Mouse (Mus musculus): ENCODE results near the gene Myo9b. TPM values are rescaled to one million over a fixed set of nuclear protein-coding genes. Genes with fewer than 3 reads are reported as not detected.

Myo9b gene
- polyA plus RNA-seq, 1 experiment from 2014 or later = 71.2 TPM

DNA sequence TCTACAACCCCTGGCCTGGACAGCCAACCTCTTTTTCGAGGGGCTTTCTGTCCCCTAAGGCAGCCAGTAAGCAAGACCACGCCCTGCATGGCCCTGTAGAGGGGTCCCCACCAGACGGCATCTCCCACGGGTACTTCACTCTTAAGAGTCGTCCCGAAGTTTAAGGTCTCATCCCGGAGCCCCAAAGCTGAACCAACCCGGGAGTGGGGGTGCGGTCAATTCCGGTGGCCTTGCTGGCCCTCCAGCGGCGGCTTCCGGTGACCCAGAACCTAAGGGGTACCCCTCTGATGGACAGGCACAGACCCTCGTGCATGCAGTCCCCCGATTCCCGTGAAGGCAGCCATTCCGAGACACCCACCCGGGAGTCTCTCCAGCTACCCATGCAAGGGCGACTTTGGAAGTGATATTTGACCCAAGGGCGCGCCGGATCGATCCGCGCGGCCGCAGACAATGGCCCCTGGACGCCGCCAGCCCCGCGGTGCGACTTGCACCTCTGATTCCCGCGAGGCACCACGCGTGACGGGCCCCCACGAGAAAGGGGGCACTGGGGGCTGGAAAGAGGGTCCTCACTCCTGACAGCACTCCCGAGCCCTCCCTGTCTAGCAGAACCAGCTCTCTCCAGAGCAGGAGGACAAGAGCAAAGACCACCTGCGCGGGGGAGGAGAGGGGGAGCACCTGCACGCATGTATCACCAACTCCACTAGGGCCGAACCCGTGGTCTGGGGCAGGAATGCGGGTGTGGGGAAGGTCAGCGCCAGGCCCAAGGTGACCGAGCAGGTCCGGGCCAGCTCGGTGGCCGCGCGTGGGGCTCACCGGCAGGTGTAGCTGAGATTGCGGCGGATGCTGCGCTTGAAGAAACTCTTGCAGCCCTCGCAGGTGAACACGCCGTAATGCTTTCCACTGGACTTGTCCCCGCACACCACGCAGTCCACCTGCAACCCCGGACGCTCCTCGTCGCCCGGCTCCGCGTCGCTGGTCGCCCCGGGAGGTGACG lies 108.0 kb downstream of the Myo9b start:
- POLR2A ChIA-PET = interaction anchor here (1.0 to 2.7 kb wide), 4 partner anchors 9 to 25 kb away, joined by 3 to 16 read pairs (median 8); partner anchors contain the start of genes Babam1 and Ocel1
- in situ Hi-C loops (cut with MboI; ENCODE audit: low pct_unique_long_range_greater_than_20kb) = no loop called here
- ATAC-seq = no peak
- TF ChIP-seq CTCF (IDR thresholded peaks at IDR 0.05) = no peak
- DNase-seq (ENCODE audit: low read depth, low spot score) = no peak
- no peaks in the 10 kb centered on the region for H3K27me3 ChIP-seq
- CTCF ChIA-PET = interaction anchor here (1.8 to 3.0 kb wide), 2 partner anchors 9 to 25 kb away, joined by 3 to 12 read pairs; partner anchors contain the start of genes Ankle1 and Ocel1

DNA sequence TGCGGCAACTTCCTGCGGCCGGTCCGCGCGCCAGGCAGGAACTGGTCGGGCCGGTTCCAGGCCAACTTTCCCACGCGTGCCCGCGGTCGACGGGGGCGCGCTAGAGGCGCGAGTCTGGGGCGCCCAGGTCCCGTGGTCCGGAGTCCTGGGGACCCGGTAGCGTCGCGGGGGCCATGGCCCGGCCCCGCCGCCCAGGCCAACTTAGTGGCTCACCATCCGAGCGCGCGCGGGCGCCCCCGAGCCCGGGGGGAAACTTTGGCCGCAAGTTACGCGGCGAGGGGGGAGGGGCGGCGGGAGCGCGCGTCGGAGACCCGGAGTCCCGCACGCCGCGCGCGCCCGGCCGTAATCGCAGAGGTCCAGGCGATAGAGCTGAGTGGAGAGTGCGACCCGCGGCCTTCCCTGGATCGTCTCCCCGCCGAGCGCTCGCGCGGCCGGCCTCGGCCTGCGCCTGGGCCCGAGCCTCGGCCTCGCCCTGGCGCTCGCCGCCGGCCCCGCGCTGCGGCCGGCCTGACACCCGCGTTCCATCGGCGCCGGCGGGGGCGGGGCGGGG lies 109.0 kb downstream of the Myo9b start, which contains the start of gene Nr2f6:
TSS of gene Nr2f6 (minus strand) at position 540 of the 550 bp plus-strand sequence.
- DNase-seq (ENCODE audit: low read depth, low spot score) (no peak), ATAC-seq (no peak)
- no peak for TF ChIP-seq CTCF (IDR thresholded peaks at IDR 0.05)
- ChIA-PET CTCF (interaction anchor here (3.0 kb wide), 1 partner anchor 10 kb away, joined by 12 read pairs; the partner anchor contains the start of gene Ocel1), POLR2A (interaction anchor here (0.6 to 2.4 kb wide), 3 partner anchors 10 to 105 kb away, joined by 4 to 16 read pairs (median 8); partner anchors contain the start of genes Babam1 and Ocel1)
- no peaks in the 10 kb centered on the region for H3K27me3 ChIP-seq
- in situ Hi-C loops (cut with MboI; ENCODE audit: low pct_unique_long_range_greater_than_20kb) = no loop called here

DNA sequence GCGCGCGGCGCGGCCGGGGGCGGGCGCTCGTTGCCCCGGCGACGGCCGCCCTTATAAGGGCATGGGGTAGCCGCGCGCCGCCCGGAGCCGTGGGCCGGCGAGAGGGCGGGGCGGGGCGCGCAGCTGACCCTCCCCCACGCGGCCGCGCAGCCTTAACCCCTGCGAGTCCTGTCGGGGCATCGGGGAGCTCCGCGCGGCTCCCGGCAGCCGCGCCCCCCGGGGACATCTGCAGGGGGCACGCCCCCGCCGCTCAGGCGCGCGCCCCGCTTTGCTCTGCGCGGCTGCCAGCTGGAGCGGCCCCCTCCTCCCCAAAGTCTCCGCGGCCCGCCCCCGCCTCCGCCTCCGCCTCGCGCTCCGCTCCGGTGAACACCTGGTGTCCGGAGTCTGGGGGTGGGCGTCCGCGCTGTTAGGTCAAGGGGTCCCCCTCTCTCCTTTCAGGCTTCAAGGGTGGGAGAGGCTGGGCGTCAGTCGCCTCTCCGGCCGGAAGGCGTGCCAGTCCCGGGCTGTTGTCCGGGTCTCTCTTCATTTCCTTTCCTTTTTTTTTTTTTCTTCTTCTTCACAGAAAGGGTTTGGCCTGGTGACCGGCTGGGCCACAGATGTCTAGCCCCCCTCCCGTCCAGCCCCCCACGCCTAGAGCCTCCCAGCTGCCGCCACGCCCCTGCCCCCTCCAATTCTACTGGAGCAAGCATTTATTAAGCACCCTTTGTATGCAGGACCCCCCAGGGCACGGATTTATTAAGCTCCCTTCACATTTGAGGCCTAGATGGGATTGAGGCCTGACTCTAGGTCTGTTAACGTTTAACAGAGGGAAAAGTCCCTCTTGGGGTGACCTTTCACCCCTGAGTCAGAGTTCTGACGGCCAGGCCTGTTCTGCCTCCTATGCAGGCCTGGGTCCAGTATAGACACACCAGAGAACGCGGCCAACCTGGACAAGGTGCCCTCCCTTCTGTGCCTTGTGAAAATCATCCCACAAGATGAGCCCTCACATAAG lies 109.8 kb downstream of the Myo9b start:
- no peak for TF ChIP-seq CTCF (IDR thresholded peaks at IDR 0.05)
- DNase-seq (ENCODE audit: low read depth, low spot score) = peak; percentile 68
- ChIA-PET CTCF (interaction anchor here (3.0 kb wide), 1 partner anchor 10 kb away, joined by 12 read pairs; the partner anchor contains the start of gene Ocel1), POLR2A (interaction anchor here (0.6 to 2.4 kb wide), 5 partner anchors 10 to 773 kb away, joined by 3 to 16 read pairs (median 4); partner anchors contain the start of genes Babam1 and Ocel1)
- in situ Hi-C loops (cut with MboI; ENCODE audit: low pct_unique_long_range_greater_than_20kb) = no loop called here
- ATAC-seq = peak; percentile 75
- H3K27me3 ChIP-seq = no peaks in the 10 kb centered on the region

DNA sequence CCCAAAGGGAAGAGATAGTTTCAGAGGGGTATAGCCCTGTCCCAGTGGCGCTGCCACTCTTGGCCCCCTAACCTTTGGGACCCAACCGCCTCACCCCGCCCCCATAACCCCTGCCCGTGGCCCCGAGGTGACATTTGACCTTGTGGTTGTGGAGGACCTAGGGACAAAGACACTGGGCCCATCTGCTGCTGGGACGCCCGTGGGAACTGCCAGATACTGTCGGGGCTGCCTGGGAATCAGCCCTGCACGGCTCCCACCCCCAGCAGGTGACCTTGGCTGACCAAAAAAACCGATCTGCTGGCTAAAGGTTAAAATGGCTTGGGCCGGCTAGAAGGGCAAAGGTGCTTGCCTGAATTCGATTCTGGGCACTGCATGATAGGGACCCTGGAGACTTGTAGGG lies 110.9 kb downstream of the Myo9b start:
- TF ChIP-seq CTCF (IDR thresholded peaks at IDR 0.05) = no peak
- H3K27me3 ChIP-seq = no peaks in the 10 kb centered on the region
- POLR2A ChIA-PET = no interaction called here
- no peak for DNase-seq (ENCODE audit: low read depth, low spot score)
- in situ Hi-C loops (cut with MboI; ENCODE audit: low pct_unique_long_range_greater_than_20kb) = no loop called here
- CTCF ChIA-PET = no interaction called here
- ATAC-seq = no peak

DNA sequence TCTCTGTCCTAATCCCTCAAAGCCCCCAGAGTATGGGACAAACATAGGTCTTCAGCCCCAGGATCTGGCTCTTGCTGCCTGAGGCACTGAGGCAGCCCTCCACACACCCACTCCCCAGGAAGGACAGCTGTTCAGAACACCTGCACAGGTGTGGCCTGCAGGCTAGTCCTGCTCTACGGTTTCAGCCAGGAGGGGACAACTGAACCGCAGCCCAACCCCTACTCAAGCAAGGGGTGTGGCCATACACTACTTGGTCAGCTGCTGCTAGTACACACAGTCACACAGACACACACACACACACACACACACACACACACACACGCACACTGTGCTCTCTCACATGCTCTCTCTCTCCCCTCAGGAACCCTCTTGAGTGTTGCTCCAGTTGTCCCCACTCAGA lies 111.3 kb downstream of the Myo9b start:
- no peak for TF ChIP-seq CTCF (IDR thresholded peaks at IDR 0.05)
- in situ Hi-C loops (cut with MboI; ENCODE audit: low pct_unique_long_range_greater_than_20kb) = no loop called here
- no peaks in the 10 kb centered on the region for H3K27me3 ChIP-seq
- ChIA-PET CTCF (no interaction called here), POLR2A (no interaction called here)
- DNase-seq (ENCODE audit: low read depth, low spot score) (no peak), ATAC-seq (no peak)

DNA sequence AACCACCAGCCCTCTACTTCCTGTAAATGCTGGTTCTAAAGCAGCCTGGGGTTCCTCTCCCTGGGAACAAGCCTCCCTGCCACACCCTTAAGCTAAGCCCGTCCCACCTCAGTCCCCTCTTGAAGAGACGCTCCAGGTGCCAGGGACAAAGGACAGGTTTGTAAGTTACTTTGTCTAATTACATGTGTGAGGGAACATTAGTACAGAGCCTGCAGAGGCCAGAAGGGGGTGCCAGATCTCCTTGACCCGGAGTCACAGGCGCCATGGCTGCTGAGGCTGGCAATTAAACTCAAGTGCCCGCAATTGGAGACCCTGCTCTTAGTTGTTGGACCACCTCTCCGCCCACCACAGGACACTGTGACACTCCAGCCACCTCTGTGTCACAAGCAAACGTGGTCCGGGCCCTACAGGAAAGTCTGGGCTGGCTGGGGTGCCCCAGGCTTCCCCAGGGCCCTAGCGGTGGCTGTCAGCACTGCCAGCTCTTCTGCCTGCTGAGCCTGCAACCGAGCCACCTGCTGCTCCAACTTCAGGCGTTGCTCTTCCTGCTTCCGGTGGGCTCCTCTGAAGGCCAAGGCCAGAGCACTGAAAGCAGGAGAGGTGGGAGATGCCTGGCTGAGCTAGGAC lies 112.8 kb downstream of the Myo9b start:
- no peak for ATAC-seq
- in situ Hi-C loops (cut with MboI; ENCODE audit: low pct_unique_long_range_greater_than_20kb) = no loop called here
- ChIA-PET POLR2A (no interaction called here), CTCF (interaction anchor here (0.9 kb wide), 1 partner anchor 10 kb away, joined by 4 read pairs; no protein-coding TSS in a partner anchor)
- no peaks in the 10 kb centered on the region for H3K27me3 ChIP-seq
- DNase-seq (ENCODE audit: low read depth, low spot score) = no peak
- no peak for TF ChIP-seq CTCF (IDR thresholded peaks at IDR 0.05)

DNA sequence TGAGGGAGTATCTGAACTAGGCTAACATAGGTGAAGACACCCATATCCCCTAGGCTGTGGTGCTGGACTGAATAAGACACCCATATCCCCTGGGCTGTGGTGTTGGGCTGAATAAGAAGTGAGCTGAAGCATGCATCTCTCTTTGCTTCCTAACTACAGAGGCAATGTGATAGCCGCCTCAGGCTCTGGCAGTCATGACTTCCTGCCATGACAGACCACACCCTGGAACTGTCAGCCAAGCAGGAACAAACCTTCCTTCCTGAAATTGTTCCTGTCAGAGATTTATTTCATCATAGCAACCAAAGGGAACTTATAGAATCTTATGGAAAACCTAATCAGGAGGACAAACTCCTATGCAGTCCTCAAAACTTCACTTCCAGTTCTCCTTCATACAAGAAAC lies 115.8 kb downstream of the Myo9b start:
- no peak for TF ChIP-seq CTCF (IDR thresholded peaks at IDR 0.05)
- in situ Hi-C loops (cut with MboI; ENCODE audit: low pct_unique_long_range_greater_than_20kb) = no loop called here
- ATAC-seq (no peak), DNase-seq (ENCODE audit: low read depth, low spot score) (no peak)
- no peaks in the 10 kb centered on the region for H3K27me3 ChIP-seq
- CTCF ChIA-PET = interaction anchor here (1.5 kb wide), 1 partner anchor 52 kb away, joined by 3 read pairs; no protein-coding TSS in a partner anchor
- POLR2A ChIA-PET = interaction anchor here (0.5 kb wide), 1 partner anchor 106 kb away, joined by 3 read pairs; no protein-coding TSS in a partner anchor

DNA sequence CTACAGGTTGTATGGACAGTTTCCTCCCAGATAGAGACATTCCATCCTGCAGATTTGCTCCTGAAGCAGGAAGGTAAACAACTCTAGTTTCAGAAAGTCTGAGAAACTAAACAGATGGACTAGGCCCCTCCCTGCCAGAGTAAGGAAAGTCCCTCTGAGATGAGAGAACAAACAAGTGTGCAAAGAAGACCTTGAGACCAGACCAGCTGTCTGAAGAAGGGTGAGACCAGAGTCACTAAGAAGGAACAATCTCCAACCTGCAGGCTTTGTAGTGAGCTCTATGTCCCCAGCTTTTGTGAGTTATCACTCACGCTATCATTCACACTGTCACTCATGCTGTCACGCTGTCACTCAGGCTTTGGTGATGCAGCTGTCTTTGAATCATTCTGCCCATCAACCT lies 119.2 kb downstream of the Myo9b start:
- CTCF ChIA-PET = interaction anchor here (1.1 to 2.4 kb wide), 2 partner anchors 14 to 130 kb away, joined by 3 to 7 read pairs; partner anchors contain the start of gene Ankle1
- in situ Hi-C loops (cut with MboI; ENCODE audit: low pct_unique_long_range_greater_than_20kb) = no loop called here
- no peak for TF ChIP-seq CTCF (IDR thresholded peaks at IDR 0.05)
- POLR2A ChIA-PET = no interaction called here
- no peak for DNase-seq (ENCODE audit: low read depth, low spot score)
- ATAC-seq = no peak
- H3K27me3 ChIP-seq = no peaks in the 10 kb centered on the region

DNA sequence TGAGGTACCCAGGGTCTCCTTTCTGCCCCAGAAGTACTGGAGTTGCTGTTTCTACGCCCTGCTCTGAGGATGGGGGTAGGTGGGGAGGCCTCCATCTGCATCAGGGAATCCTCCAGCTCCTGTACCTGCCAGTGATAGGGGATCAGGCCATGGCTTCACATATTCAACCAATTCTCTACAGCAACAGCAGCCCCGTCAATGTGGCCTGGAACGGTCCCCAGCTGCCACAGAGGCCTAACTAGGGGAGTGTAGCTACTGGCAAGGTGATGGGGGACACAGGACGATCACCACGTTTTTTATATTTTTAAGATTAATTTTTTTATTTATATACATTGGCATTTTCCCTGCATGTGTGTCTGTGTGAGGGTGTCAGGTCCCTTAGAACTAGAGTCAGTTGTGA lies 119.9 kb downstream of the Myo9b start:
- POLR2A ChIA-PET = no interaction called here
- no peak for TF ChIP-seq CTCF (IDR thresholded peaks at IDR 0.05)
- in situ Hi-C loops (cut with MboI; ENCODE audit: low pct_unique_long_range_greater_than_20kb) = no loop called here
- ATAC-seq (no peak), DNase-seq (ENCODE audit: low read depth, low spot score) (no peak)
- CTCF ChIA-PET = interaction anchor here (2.4 kb wide), 1 partner anchor 13 kb away, joined by 7 read pairs; the partner anchor contains the start of gene Ankle1
- no peaks in the 10 kb centered on the region for H3K27me3 ChIP-seq

All from Patski (cell line).